Mouse (Mus musculus) right cerebral cortex, postnatal 4 days (tissue): ENCODE measurements around the gene Frmpd3.
"Not testable (repeated sequence)": the region's sequence is repeated elsewhere in the genome, so short reads cannot be mapped to it uniquely, and the experiment has no call there.

Source experiments
- DNase-seq: peaks from one replicate; pipeline ENCODE4 v3.0.0-alpha.2; 2022

The Frmpd3 gene

GRCm38 (mm10) chrX:140341656-140342392 is at the start of gene Frmpd3:
Gene Frmpd3 (plus strand): TSS chrX:140342263.
- DNase-seq: peak; percentile 10

GRCm38 (mm10) chrX:140303731-140304130 is 38.3 kb upstream of the Frmpd3 start:
- DNase-seq: no peak

- DNase-seq: no peak
Measured at GRCm38 (mm10) chrX:140305652-140306051, 36.4 kb upstream of the Frmpd3 start.

- no peak for DNase-seq
Measured at GRCm38 (mm10) chrX:140317931-140318330, 24.1 kb upstream of the Frmpd3 start.

GRCm38 (mm10) chrX:140319131-140319530 is 22.9 kb upstream of the Frmpd3 start:
- no peak for DNase-seq

GRCm38 (mm10) chrX:140320671-140321070 is 21.4 kb upstream of the Frmpd3 start:
- not testable (repeated sequence) for DNase-seq

- no peak for DNase-seq
Measured at GRCm38 (mm10) chrX:140342393-140343163, 515 bp downstream of the Frmpd3 start.

GRCm38 (mm10) chrX:140375628-140376027 is 33.6 kb downstream of the Frmpd3 start:
- no peak for DNase-seq

- DNase-seq: no peak
Measured at GRCm38 (mm10) chrX:140399986-140400385, 57.9 kb downstream of the Frmpd3 start.

- DNase-seq: no peak
Measured at GRCm38 (mm10) chrX:140402904-140403303, 60.8 kb downstream of the Frmpd3 start.

GRCm38 (mm10) chrX:140406079-140406478 is 64.0 kb downstream of the Frmpd3 start:
- DNase-seq: no peak

- DNase-seq: no peak
Measured at GRCm38 (mm10) chrX:140406501-140406900, 64.4 kb downstream of the Frmpd3 start.

- no peak for DNase-seq
Measured at GRCm38 (mm10) chrX:140407593-140407992, 65.5 kb downstream of the Frmpd3 start.

- DNase-seq: no peak
Measured at GRCm38 (mm10) chrX:140418467-140418866, 76.4 kb downstream of the Frmpd3 start.

GRCm38 (mm10) chrX:140427124-140427523 is 85.1 kb downstream of the Frmpd3 start:
- no peak for DNase-seq

- DNase-seq: no peak
Measured at GRCm38 (mm10) chrX:140428252-140428651, 86.2 kb downstream of the Frmpd3 start.

- no peak for DNase-seq
Measured at GRCm38 (mm10) chrX:140429985-140430384, 87.9 kb downstream of the Frmpd3 start.

GRCm38 (mm10) chrX:140430506-140430905 is 88.4 kb downstream of the Frmpd3 start:
- DNase-seq: no peak

- no peak for DNase-seq
Measured at GRCm38 (mm10) chrX:140431981-140432380, 89.9 kb downstream of the Frmpd3 start.

- DNase-seq: no peak
Measured at GRCm38 (mm10) chrX:140432786-140433185, 90.7 kb downstream of the Frmpd3 start.

GRCm38 (mm10) chrX:140437906-140438305 is 95.8 kb downstream of the Frmpd3 start:
- DNase-seq: no peak

GRCm38 (mm10) chrX:140445551-140445950 is 103.5 kb downstream of the Frmpd3 start:
- DNase-seq: no peak

- no peak for DNase-seq
Measured at GRCm38 (mm10) chrX:140450071-140450470, 108.0 kb downstream of the Frmpd3 start.

GRCm38 (mm10) chrX:140456279-140456731 is 114.2 kb downstream of the Frmpd3 start, which contains the start of gene Prps1:
Gene Prps1 (plus strand): TSS chrX:140456613.
- DNase-seq: peak; percentile 83
